8 mouse cellular contexts compared by ENCODE assay signal in the genomic region with DNA sequence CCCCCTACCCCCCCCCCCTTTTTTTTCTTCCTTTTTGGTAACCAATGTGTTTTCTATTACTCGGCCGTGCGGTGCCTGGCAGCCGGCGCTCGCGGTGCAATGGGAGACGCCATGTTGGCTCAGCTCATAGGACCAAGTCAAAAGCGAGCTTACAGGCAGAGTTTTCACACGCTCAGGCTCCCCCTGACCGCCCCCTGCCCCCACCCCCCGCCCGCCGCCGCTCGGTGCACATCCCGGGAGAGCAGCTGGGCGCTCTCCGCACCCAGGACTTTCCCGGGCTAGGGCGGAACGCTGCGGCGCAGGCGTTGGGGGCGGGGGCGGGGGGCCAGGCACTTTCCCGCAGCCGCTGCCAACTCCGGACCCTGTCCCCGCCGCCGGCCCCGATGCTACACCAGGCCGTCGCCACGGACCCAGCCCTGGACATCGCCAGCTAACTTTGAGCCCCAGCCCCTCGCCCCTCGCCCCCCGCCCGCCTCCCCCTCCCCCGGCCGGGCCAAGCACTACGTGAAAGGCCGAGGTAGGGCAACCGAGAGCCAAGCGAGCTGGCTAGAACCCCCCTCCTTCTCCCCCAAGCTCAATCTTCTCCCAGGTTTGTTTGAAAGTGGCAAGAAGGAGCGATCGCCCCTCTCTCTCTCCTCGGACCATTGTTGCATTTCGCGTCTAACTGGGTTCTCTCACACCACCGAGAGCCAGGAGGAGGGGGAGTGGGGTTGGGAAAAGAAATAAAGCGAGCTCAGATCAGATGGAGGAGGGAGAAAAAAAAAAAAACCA. TPM values are rescaled to one million over a fixed set of nuclear protein-coding genes. Genes with fewer than 3 reads are reported as not detected.
DNase-seq lines count a peak whose midpoint lies in the region; ATAC-seq lines count a peak whose summit lies in the region.

No protein-coding gene starts in this region.

- H3K4me1 ChIP-seq in heart, embryonic 14.5 days (ENCODE audit: control insufficient read depth in 2 of 2, insufficient read depth in 2 of 2, low read length in 2 of 2) = peaks cover 7 to 11% of the 10 kb centered on the region in 2 experiments

- peak overlapping the region; percentile 62 to 65 for H3K4me3 ChIP-seq in heart, embryonic 14.5 days (ENCODE audit: control insufficient read depth in 1 of 2, insufficient read depth in 1 of 2, low read depth in 1 of 2, low read length in 2 of 2)

- under 1% methylated on average over 51 of the region's 55 CpGs for WGBS in heart, embryonic 14.5 days

- peak overlapping the region; percentile 85 for H3K9ac ChIP-seq in heart, embryonic 14.5 days (ENCODE audit: low read length)

- DNase-seq in gastrocnemius, postnatal 10 days = peak; percentile 52
- DNase-seq in gastrocnemius, postnatal 25 days = no peak
- DNase-seq in brain, adult 2 months (ENCODE audit: low read depth, low spot score) = peak; percentile 65
- peak; percentile 75 for DNase-seq in kidney, postnatal 10 days
- DNase-seq in lung, postnatal 4 days = peak; percentile 64 to 85
- peak; percentile 54 for DNase-seq in testis, postnatal 10 days (ENCODE audit: low spot score)
- no peak for DNase-seq in layer of hippocampus, adult 11-12 months (ENCODE audit: low spot score)

- H3K9me3 ChIP-seq in heart, embryonic 14.5 days (ENCODE audit: control insufficient read depth, low read length) = no peaks in the 10 kb centered on the region

- H3K27me3 ChIP-seq in heart, embryonic 14.5 days (ENCODE audit: control insufficient read depth, insufficient read depth, low read length) = peaks cover 58% of the 10 kb centered on the region

- peak; percentile 38; the same call in 1 of the 2 replicates for ATAC-seq in heart, embryonic 14.5 days (ENCODE audit: insufficient number of reproducible peaks, insufficient read depth, low FRiP score, low read depth)

- peaks cover 3% of the 10 kb centered on the region; the same call in 1 of the 2 replicates for H3K36me3 ChIP-seq in heart, embryonic 14.5 days (ENCODE audit: control insufficient read depth, insufficient read depth, low read length)

- H3K4me2 ChIP-seq in heart, embryonic 14.5 days (ENCODE audit: low read length) = peak overlapping the region; percentile 90

- H3K27ac ChIP-seq in heart, embryonic 14.5 days (replicated peaks in 1 of 2; ENCODE audit: control insufficient read depth in 1 of 2, insufficient read depth in 1 of 2, low read depth in 2 of 2, low read length in 2 of 2) = peak overlapping the region; percentile 83 to 87

RNA-seq across cellular contexts. Expression of a gene that starts 15.6 kb away (rescaled TPM):
- 10 to 100 TPM; 32.7 to 39.2 TPM for total RNA-seq in gastrocnemius, postnatal 10 days (2021)
- total RNA-seq in gastrocnemius, postnatal 25 days (2021) = 10 to 100 TPM; 15.1 to 21.7 TPM
- 28.3 and 32.5 TPM in 2 replicates for polyA plus RNA-seq in heart, embryonic 14.5 days (2014; fragmentation: Nextera tagmentation; extraction: Ambion mirVana)

Comparison
In these comparisons a context has a peak if more than half of its experiments do, and no peak if none do; other contexts are left out.
1. DNase-seq: peak in gastrocnemius, postnatal 10 days (single experiment), brain, adult 2 months (single experiment), kidney, postnatal 10 days (single experiment), lung, postnatal 4 days (2 of 2) and testis, postnatal 10 days (single experiment); none in gastrocnemius, postnatal 25 days (single experiment) and layer of hippocampus, adult 11-12 months (single experiment).